Mouse (Mus musculus) macrophage (primary cell): ENCODE measurements around the gene Cpm. TPM values are rescaled to one million over a fixed set of nuclear protein-coding genes. Genes with fewer than 3 reads are reported as not detected.
"Not testable (repeated sequence)": the region's sequence is repeated elsewhere in the genome, so short reads cannot be mapped to it uniquely, and the experiment has no call there.

Source experiments
- H3K27ac ChIP-seq: fragments of 350-480 bp; formaldehyde crosslinking; 2 replicates; pipeline ENCODE4 v1.9.0; 2021
- H3K36me3 ChIP-seq: fragments of 350-480 bp; formaldehyde crosslinking; 2 replicates; pipeline ENCODE4 v1.9.0; 2021; ENCODE audit errors: inconsistent target
- H3K4me3 ChIP-seq: fragments of 350-480 bp; formaldehyde crosslinking; 2 replicates; pipeline ENCODE4 v1.9.0; 2021; ENCODE audit errors: inconsistent target
- H3K79me2 ChIP-seq: fragments of 350-480 bp; formaldehyde crosslinking; 2 replicates; pipeline ENCODE4 v1.9.0; 2021; ENCODE audit errors: inconsistent target
- WGBS: methylation state at CpG from one replicate; pipeline ENCODE4 v1.1.7; 2026; ENCODE audit warnings: inconsistent platforms; ENCODE audit not compliant: missing documents; 5-methylcytosine and 5-hydroxymethylcytosine counted together
- polyA plus RNA-seq: library from polyadenylated mRNA; stranded (reverse); fragments of 250-400 nt; gene quantifications from 3 replicates; pipeline ENCODE4 v1.2.4, GENCODE M21; 2018; ENCODE audit warnings: inconsistent platforms
- total RNA-seq, 78 experiments: library from RNA; depleted of rRNA; stranded (reverse); fragments of 250-400 nt; gene quantifications; 1 replicate in 9 of 78; 2 replicates in 24 of 78; 3 replicates in 43 of 78; 4 replicates in 2 of 78; pipeline ENCODE4 v1.2.4; 2018; ENCODE audit warnings: inconsistent platforms in 56 of 78

Cpm gene
- under 1 TPM in 1 of 26 experiments, not detected in 25; 0.63 TPM for total RNA-seq (2018; cell fraction: chromatin; rRNA removed)
- total RNA-seq (2018; cell fraction: cytosol; rRNA removed), result under 1 TPM in 14 of 26 experiments, not detected in 12; 0.03 to 0.14 (median 0.05) TPM
- under 1 TPM in 1 of 26 experiments, not detected in 25; 0.30 TPM for total RNA-seq (2018; cell fraction: nucleus; rRNA removed)
- 0.06 to 0.07 TPM in 2 of 3 replicates, not detected in the other for polyA plus RNA-seq

DNA sequence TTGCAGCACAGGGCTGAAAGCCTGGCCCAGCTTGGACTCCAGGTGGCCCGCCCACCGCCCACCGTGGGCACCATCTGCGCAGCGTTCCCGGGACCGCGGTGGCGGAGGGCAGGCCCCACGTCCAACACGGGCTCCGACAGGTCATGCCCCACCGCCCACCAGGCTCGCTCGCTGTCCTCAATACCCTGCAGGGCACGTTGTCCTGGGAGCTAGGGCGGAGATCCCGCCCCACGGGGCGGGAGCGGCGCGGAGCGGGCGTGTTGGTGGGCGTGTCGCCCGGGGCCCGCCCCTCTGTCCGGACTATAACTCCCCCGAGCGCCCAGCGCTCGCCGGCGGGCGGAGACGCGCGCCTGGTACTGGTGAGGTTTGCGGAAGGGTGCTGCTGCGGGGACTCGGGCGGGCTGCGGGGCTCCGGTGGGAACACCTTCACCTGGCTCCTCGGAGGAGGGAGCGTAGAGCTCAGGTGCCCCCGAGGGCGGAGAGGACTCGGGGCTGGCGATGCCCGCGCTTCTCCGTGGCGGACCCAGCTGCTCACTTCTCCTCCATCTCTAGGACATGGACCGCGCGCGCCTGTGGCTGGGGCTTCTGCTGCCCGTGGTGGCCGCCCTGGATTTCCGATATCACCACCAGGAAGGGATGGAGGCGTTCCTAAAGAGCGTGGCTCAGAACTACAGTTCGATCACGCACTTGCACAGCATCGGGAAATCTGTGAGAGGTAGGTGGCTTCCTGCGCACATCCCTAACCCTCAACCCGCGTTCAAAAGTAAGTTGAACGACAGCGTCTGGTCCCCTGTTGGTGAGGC lies at the start of gene Cpm:
Gene Cpm (plus strand): TSS at position 332 of the 803 bp plus-strand sequence.
- 1% methylated on average over 71 of the region's 73 CpGs for WGBS
- H3K4me3 ChIP-seq, result no peak within 1 kb of the TSS; the same call in 1 of the 2 replicates
- H3K79me2 ChIP-seq, result no peaks in the 10 kb centered on the region
- no peaks in the 10 kb centered on the region for H3K36me3 ChIP-seq
- H3K27ac ChIP-seq, result no peak within 1 kb of the TSS

DNA sequence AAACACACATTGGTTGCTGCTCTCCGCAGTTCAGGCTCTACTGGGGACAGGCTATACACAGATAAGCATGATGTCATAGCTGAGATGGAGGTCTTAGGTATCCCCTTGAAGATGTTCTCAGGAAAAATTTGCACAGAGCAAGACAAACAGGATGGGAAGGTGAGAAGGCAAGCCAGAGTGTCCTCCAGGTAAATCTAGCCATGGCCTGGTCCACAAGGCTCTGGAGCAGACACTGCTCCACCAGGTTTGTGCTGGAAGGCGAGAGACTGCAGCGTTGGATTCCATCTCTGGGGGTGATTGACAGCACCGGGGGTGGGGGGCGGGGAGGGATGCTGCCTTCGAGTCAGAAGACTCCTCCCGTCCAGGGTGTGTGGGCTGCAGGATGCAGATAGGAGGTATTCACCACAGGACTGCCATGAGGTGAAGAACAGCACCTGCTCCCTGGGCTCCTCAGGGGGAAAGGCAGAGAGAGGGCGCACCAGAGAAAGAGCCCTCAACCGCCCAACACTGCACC lies 49.5 kb upstream of the Cpm start:
- 77% methylated on average over 9 of the region's 9 CpGs for WGBS
- H3K27ac ChIP-seq, result no peak overlapping the region
- no peak overlapping the region for H3K4me3 ChIP-seq
- H3K36me3 ChIP-seq, result no peaks in the 10 kb centered on the region
- H3K79me2 ChIP-seq, result no peaks in the 10 kb centered on the region

DNA sequence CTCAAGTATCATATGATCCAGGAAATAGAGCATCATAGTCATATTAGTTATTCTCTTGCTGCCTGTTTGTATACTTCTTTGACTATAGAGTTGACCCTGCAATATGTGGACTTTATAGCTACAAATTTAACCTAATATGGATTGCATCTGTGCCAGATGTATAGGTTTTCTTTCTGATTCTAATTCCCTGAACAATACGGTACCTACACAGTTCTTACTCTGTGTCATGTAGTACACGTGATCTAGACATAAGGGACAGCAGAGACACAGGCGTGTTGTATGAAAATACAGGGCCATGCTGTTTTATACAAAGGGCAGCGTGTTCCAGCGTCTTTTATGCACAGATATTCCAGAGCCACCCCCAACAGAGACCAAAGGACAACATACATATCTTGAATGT lies 48.9 kb upstream of the Cpm start:
- H3K79me2 ChIP-seq, result no peaks in the 10 kb centered on the region
- H3K4me3 ChIP-seq, result no peak overlapping the region
- WGBS, result 97% methylated on average over 5 of the region's 5 CpGs
- H3K27ac ChIP-seq, result no peak overlapping the region
- no peaks in the 10 kb centered on the region for H3K36me3 ChIP-seq

DNA sequence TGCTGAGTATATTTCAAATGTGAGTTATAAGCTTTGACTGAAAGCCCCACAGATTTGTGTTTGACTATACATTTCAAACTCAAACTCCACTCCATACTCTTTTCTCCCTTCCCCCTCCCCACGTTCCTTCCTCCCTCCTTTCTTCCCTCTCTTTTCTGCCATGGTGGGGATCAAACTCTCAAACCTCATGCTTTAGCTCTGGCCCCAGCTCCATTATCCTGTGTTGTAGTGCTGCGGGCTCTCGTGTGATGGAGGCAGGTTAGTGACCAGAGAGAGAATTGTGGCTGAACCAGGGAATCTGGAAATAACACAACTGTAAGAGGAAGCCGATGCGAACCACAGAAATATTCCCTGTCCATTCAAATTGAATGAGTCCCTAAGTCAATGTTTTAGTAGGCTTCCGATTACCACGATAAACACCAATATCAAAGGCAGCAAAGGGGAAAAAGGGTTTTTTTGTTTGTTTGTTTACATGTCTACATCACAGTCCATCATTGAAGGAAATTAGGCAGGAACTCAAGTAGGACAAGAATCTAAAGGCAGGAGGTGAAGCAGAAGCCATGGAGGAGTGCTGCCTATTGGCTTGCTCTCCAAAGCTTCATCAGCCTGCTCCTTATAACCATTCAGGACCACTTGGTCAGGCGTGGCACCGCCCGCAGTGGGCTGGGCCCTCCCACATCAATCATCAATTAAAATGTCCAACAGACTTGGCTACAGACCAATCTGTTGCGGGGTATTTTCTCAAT lies 48.1 kb upstream of the Cpm start:
- H3K79me2 ChIP-seq, result no peaks in the 10 kb centered on the region
- H3K36me3 ChIP-seq, result no peaks in the 10 kb centered on the region
- no peak overlapping the region for H3K4me3 ChIP-seq
- H3K27ac ChIP-seq, result no peak overlapping the region
- 94% methylated on average over 10 of the region's 11 CpGs for WGBS

DNA sequence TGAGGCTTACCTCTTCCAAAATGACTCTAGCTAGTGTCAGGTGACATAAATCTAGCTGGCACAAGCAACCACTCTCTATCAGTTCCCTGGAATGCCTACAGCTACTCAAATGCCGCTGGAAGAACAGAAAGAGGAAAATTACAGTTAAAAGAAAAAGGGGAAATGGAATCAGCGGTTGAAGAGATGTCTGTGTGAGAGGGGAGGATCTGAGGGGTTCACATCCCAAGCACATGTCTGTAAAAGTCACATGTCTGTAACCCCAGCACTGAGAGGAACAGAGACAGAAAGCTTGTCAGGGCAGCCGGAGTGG lies 47.6 kb upstream of the Cpm start:
- Histone ChIP-seq H3K4me3 (no peak overlapping the region), H3K36me3 (no peaks in the 10 kb centered on the region), H3K27ac (no peak overlapping the region), H3K79me2 (no peaks in the 10 kb centered on the region)
- 48% methylated on average over 3 of the region's 3 CpGs for WGBS

DNA sequence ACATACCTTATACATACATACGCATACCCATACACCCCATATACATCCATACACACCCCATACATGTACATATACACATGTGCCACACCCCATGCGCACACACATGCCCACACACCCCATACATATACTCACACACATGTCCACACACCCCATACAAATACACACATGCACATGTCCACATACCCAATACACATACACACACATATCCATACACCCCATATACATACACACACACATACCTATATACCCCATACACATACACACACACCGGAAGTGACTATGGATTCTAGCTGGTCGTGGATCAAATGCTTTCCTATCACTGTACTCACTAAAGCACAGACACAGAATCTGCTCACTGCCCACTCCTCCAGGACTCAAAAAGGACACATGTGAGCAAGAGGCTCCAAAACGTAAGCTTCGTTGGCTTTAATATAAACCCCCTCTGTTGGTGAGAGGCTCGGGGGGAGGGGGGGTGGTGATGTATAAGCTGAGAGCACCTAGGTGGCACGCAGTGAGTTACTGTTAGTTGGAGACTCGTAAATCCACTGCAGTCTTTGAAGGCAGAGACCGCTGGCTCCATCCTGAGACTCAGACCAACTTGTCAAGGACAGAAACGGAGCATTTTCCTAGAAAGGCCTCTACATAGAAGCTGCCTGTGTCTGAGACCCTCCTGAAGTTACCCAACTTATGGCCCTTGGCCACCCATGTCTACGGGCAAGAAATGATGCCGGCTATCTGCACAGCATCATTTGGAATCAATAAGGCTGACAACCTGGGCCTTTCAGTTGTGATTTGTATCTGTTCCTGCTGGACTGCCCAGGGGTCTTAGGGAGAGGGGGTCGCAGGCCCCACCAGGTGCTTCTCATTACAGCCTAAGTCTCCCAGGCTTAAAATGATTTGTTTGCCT lies 45.9 kb upstream of the Cpm start:
- H3K79me2 ChIP-seq, result no peaks in the 10 kb centered on the region
- no peaks in the 10 kb centered on the region for H3K36me3 ChIP-seq
- H3K27ac ChIP-seq, result no peak overlapping the region
- H3K4me3 ChIP-seq, result no peak overlapping the region
- WGBS, result 93% methylated on average over 13 of the region's 14 CpGs

DNA sequence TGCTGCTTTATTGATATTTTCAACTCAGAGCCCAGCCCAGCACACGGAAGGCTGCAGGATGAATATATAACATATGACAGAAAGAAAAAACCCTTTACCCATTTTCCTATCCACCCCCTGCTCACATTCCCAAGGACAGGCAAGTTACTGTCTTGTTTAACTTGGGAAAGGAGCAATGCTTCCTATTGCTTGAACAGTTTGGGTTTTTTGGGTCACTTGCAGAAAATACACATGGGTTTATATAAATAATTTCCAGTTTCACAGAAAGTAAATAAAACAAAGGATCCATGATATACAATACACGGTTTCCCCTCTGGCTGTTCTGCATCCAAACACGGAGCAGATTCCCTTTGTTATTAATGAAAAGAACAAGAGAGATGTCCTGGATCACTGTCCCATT lies 45.2 kb upstream of the Cpm start:
- Histone ChIP-seq H3K36me3 (no peaks in the 10 kb centered on the region), H3K27ac (no peak overlapping the region), H3K4me3 (no peak overlapping the region), H3K79me2 (no peaks in the 10 kb centered on the region)
- WGBS, result 91% methylated on average over 3 of the region's 3 CpGs

DNA sequence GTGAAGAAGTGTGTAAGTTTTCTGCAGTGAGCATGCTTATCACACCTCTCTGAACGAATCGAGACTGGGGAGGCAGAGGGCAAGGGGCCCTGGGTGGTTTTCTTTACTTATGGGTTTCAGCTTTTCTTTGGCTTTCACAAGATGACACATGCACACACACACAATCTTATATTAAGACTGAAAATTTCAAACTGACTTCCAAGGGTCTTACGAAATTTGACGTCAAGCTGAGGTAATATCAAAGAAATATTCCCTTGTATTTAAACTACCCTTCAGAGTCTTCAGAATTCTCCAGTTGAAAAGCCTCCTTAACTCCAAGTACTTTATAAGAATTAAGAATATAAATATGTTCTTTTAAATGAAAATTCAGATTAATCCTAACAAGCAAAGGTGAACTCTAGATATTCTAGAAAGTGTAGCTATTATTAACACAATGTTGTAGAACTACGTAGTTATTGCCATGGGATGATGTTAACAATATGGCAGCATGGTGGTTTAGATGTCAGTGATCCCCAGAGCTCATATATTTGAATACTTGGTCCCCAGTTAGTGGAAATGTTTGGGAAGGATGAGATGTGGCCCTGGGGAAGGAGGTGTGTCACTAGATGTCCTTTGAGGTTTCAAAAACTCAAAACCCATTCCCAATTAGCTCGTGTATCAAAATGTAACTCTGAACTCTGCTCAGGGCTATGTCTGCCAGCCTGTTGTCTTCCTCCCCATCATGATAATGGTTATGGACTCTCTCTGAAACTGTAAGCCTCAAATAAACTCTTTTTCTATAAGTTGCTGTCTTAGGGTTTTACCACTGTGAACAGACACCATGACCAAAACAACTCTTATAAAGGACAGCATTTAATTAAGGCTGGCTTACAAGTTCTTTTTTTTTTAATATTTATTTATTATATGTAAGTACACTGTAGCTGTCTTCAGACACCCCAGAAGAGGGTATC lies 44.5 kb upstream of the Cpm start:
- 86% methylated on average over 6 of the region's 6 CpGs for WGBS
- H3K36me3 ChIP-seq, result no peaks in the 10 kb centered on the region
- H3K4me3 ChIP-seq, result no peak overlapping the region
- H3K79me2 ChIP-seq, result no peaks in the 10 kb centered on the region
- no peak overlapping the region for H3K27ac ChIP-seq

DNA sequence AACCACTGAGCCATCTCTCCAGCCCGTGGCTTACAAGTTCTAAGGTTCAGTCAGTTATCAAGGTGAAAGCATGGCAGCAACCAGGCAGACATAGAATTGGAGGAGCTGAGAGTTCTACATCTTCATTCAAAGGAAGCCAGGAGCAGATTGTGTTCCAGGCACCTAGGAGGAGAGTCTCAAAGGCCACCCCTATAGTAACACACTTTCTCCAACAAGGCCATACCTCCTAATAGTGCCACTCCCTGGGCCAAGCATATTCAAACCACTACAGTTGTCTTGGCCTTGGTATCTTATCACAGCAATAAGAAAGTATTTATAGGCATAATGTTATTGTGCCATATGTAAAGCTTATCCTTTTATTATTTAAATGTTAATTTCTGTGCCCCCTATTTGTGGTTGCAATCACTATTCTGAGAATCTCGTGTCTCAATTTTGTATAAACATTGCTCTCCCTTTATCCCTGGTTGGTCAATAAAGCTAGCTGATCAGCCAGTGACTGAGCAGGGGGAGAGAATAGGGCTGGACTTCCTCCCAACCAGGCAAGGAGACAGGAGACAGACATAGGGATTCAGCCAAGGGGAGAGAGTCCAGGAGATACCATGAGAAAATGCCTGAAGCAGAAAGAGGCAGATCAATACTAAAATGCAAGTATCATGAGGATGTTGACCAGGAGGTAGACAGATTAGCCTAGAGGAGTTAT lies 43.5 kb upstream of the Cpm start:
- no peaks in the 10 kb centered on the region for H3K79me2 ChIP-seq
- H3K27ac ChIP-seq, result no peak overlapping the region
- 90% methylated on average over 2 of the region's 2 CpGs for WGBS
- no peak overlapping the region for H3K4me3 ChIP-seq
- no peaks in the 10 kb centered on the region for H3K36me3 ChIP-seq

DNA sequence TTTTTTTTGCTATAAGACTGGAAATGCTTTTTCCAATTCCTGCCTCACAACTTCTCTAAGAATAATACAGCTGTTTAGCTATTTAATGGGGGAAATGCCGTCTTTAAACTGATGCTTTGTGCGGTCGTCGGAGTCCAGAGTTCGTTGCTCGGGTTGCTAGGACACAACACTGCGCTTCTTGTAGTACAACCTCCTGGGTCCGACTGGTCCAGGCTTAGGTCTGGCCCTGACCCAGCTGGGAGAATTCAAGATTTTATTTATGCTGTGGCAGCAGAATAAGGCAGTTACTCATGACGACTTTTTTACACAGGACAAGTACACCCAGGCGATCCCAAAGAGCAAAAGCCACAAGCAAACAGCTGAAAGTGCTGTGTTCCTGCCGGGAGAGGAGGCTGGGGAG lies 42.4 kb upstream of the Cpm start:
- Histone ChIP-seq H3K36me3 (no peaks in the 10 kb centered on the region), H3K27ac (no peak overlapping the region), H3K79me2 (no peaks in the 10 kb centered on the region), H3K4me3 (no peak overlapping the region)
- WGBS, result 87% methylated on average over 11 of the region's 11 CpGs

DNA sequence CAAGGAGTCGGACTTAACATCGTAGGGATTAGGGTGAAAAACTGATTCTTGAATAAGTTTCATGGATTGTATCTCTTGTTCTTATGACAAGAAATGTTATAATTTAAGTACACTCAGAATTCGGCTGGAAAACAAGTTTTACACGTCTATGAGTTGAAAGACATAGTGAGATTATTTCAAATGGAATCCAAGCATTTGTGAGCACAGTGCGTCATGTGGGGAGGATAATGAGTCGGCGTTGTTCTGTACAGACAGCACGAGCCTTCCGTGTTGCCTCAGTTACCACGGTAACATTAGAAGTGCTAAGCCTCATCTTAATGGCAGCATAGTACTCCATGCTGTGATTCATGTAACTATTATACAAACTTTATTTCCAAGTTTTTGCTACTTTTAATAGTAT lies 42.0 kb upstream of the Cpm start:
- no peak overlapping the region for H3K4me3 ChIP-seq
- H3K79me2 ChIP-seq, result no peaks in the 10 kb centered on the region
- WGBS, result 87% methylated on average over 10 of the region's 10 CpGs
- no peak overlapping the region for H3K27ac ChIP-seq
- no peaks in the 10 kb centered on the region for H3K36me3 ChIP-seq

DNA sequence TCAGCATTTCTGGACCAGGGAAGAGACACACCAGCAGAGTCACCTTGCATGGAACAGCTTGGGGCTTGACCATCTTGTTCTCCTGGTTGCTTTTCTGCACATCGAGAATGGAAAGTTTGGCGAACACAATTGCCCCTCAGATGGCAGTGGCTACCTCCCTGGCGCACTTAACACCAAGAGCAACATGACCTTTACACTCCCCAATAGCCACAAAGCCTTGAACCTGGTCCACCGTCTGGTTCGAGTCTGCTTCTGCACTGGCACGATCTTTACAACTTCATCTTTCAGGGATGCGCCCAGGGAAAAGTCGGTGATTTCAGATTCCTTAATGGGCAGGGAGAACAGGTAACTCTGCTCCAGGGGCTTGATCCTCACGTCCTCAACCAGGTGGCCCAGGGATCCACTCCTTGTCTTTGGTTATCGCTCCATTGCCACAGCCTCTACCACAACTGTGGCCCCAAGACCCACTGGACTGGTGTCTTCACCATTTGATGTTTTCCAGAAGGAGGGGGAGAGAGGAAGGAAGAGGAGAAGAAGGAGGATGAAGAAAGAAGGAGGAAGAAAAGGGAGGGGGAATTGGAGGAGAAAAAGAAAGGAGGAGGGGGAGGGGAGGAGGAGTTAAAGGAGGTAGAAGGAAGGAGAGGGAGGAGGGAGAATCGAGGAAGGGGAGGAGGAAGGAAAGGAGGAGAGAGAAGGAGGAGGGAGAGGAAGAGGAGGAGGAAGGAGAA lies 40.7 kb upstream of the Cpm start:
- H3K27ac ChIP-seq, H3K79me2 ChIP-seq, H3K36me3 ChIP-seq, H3K4me3 ChIP-seq: not testable (repeated sequence)
- 87% methylated on average over 11 of the region's 11 CpGs for WGBS
